Mouse (Mus musculus) C2C12 (cell line): ENCODE results near the gene Bst1.

Experiments
- CTCF ChIP-seq: IDR thresholded peaks from one replicate; pipeline ENCODE4 v1.5.1; 2011; ENCODE audit not compliant: control insufficient read depth, insufficient read depth, insufficient read length
- USF1 ChIP-seq: IDR thresholded peaks from one replicate; pipeline ENCODE4 v1.6.1; 2011; ENCODE audit warnings: low read depth, mild to moderate bottlenecking, control low read depth, moderate library complexity

DNA sequence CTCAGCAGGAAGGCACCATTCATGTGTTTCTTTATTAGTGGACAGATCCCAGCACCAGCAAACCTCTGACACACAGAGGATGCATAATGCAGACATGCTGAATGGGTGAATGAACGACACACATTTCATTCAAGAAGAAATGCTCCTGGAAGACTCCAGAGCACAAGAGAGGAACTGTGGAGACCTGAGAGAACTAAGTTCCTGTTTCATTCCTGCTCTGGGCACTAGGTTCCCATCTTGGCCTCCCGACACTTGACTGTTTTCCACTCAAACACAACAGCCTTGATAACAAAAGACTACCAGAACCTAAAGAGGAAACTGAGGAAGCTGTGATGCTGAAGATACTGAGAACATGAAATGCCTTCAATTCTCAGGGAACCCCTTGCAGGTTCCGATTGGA is 29.6 kb downstream of the Bst1 start:
- no peak for TF ChIP-seq CTCF
- TF ChIP-seq USF1 = no peak
